Mouse (Mus musculus): ENCODE measurements around the gene Dcbld1.

- TF ChIP-seq CTCF (IDR thresholded peaks at IDR 0.05) (no peak), EP300 (IDR thresholded peaks at IDR 0.05) (no peak)
Measured at GRCm38 (mm10) chr10:52279876-52280275, 46.5 kb downstream of the Dcbld1 start.

Measured in lung, postnatal 0 days (tissue).